Mouse (Mus musculus): ENCODE data around the gene Esr1. TPM values are rescaled to one million over a fixed set of nuclear protein-coding genes. Genes with fewer than 3 reads are reported as not detected.

Gene Esr1
- polyA plus RNA-seq, 1 experiment from 2014 or later, result 0.25 TPM

- Histone ChIP-seq H3K27ac (replicated peaks) (no peak overlapping the region), H3K36me3 (no peaks in the 10 kb centered on the region), H3K27me3 (no peaks in the 10 kb centered on the region), H3K4me1 (no peaks in the 10 kb centered on the region), H3K9ac (replicated peaks) (no peak overlapping the region), H3K4me3 (no peak overlapping the region), H3K4me2 (replicated peaks) (no peak overlapping the region), H3K9me3 (no peaks in the 10 kb centered on the region)
- no peak for ATAC-seq (replicated peaks)
Measured at GRCm38 (mm10) chr10:4623319-4623718, 11.9 kb downstream of the Esr1 start.

DNA sequence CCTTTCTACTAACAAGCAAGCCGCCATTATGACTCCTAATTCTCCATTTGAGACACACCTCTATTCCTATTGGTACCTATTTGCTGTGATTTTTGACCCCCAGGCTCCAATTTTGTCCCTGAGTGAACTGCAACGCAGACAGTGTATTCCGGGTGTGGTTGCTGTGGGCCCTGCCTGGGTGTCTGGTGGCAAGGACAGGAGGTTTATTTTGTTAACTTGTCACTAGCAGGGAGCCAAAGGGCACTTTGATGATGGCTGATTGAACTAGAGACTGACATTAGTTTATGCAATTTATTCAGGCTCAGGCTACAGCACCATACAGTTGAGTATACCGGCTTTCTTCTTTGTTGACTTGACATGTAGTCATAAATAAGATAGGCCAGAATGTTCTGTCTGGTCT is 13.2 kb downstream of the Esr1 start:
- no peaks in the 10 kb centered on the region for H3K4me1 ChIP-seq
- H3K9me3 ChIP-seq, result no peaks in the 10 kb centered on the region
- 90% methylated on average over 4 of the region's 4 CpGs for WGBS
- H3K27me3 ChIP-seq, result no peaks in the 10 kb centered on the region
- no peak overlapping the region for H3K4me2 ChIP-seq (replicated peaks)
- no peak overlapping the region for H3K9ac ChIP-seq (replicated peaks)
- no peak overlapping the region for H3K4me3 ChIP-seq
- H3K36me3 ChIP-seq, result no peaks in the 10 kb centered on the region
- no peak overlapping the region for H3K27ac ChIP-seq (replicated peaks)
- ATAC-seq (replicated peaks), result no peak

- Histone ChIP-seq H3K36me3 (no peaks in the 10 kb centered on the region), H3K9me3 (no peaks in the 10 kb centered on the region), H3K27me3 (no peaks in the 10 kb centered on the region), H3K27ac (replicated peaks) (no peak overlapping the region), H3K4me3 (no peak overlapping the region), H3K9ac (replicated peaks) (no peak overlapping the region), H3K4me1 (no peaks in the 10 kb centered on the region), H3K4me2 (replicated peaks) (no peak overlapping the region)
- ATAC-seq (replicated peaks), result no peak
- WGBS, result 87% methylated on average over 6 of the region's 6 CpGs
Measured at GRCm38 (mm10) chr10:4625300-4625699, 13.9 kb downstream of the Esr1 start.

DNA sequence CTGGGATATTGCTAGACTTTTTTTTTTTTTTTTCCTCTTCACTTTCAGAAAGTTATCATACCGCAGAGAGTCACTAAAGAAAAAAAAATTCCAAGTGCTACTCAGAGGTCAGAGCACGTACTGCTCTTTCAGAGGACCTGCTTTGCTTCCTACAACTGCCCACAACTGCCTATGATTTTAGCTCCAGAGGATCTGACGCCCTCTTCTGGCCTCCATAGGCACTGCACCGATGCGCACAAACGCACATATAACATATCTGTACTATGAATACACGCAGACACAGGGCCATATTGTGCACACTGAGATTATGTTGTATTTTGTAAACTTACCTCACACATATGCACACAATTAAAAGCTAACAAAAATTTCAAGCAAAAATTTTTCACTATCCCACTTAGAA is 15.0 kb downstream of the Esr1 start:
- Histone ChIP-seq H3K4me3 (no peak overlapping the region), H3K9ac (replicated peaks) (no peak overlapping the region), H3K9me3 (no peaks in the 10 kb centered on the region), H3K27ac (replicated peaks) (no peak overlapping the region), H3K36me3 (no peaks in the 10 kb centered on the region), H3K27me3 (no peaks in the 10 kb centered on the region), H3K4me1 (no peaks in the 10 kb centered on the region), H3K4me2 (replicated peaks) (no peak overlapping the region)
- 83% methylated on average over 7 of the region's 7 CpGs for WGBS
- ATAC-seq (replicated peaks), result no peak

DNA sequence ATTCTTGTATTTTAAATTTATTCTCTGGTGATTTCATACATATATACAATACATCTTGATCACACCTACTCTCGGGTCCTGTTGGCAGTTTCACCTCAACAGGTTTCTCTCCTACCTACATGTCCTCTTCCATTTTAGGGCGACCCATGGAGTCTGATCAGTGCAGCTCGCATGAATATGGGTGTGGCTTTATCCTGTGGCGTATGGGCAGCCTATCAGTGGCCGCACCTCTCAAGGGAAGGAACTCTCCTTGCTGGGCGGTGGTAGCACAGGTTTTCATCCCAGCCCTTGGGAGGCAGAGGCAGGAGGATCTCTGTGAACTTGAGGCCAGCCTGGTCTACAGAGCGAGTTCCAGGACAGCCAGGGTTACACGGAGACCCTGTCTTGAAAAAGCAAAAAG is 15.6 kb downstream of the Esr1 start:
- no peak overlapping the region for H3K4me2 ChIP-seq (replicated peaks)
- H3K36me3 ChIP-seq, result no peaks in the 10 kb centered on the region
- H3K9ac ChIP-seq (replicated peaks), result no peak overlapping the region
- no peak overlapping the region for H3K4me3 ChIP-seq
- ATAC-seq (replicated peaks), result no peak
- WGBS, result 91% methylated on average over 8 of the region's 8 CpGs
- no peak overlapping the region for H3K27ac ChIP-seq (replicated peaks)
- H3K27me3 ChIP-seq, result no peaks in the 10 kb centered on the region
- no peaks in the 10 kb centered on the region for H3K9me3 ChIP-seq
- H3K4me1 ChIP-seq, result no peaks in the 10 kb centered on the region

GRCm38 (mm10) chr10:4627415-4627814 is 16.0 kb downstream of the Esr1 start:
- Histone ChIP-seq H3K36me3 (no peaks in the 10 kb centered on the region), H3K4me1 (no peaks in the 10 kb centered on the region), H3K4me2 (replicated peaks) (no peak overlapping the region), H3K4me3 (no peak overlapping the region), H3K9ac (replicated peaks) (no peak overlapping the region), H3K9me3 (no peaks in the 10 kb centered on the region), H3K27ac (replicated peaks) (no peak overlapping the region), H3K27me3 (no peaks in the 10 kb centered on the region)
- 88% methylated on average over 9 of the region's 9 CpGs for WGBS
- no peak for ATAC-seq (replicated peaks)

DNA sequence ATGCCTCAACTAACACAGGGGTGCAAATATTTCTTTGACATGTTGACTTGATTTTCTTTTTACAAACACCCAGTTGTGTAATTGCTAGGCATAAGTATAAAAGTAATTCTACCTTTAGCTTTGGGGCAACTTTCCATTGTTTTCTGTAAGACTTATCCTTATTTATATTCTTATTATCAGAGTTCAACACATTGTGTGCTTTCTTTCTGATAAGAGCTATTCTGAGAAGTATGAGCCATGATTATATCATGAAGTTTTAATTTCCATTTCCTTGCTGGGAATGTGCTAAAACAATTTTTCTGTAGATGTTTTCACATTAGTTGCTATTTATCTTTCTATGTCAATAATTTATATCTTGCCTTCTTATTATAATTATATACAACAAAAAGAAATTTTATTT is 17.9 kb downstream of the Esr1 start:
- no peak for ATAC-seq (replicated peaks)
- no peak overlapping the region for H3K27ac ChIP-seq (replicated peaks)
- no peak overlapping the region for H3K4me2 ChIP-seq (replicated peaks)
- no peak overlapping the region for H3K9ac ChIP-seq (replicated peaks)
- H3K27me3 ChIP-seq, result no peaks in the 10 kb centered on the region
- no peak overlapping the region for H3K4me3 ChIP-seq
- H3K9me3 ChIP-seq, result no peaks in the 10 kb centered on the region
- no peaks in the 10 kb centered on the region for H3K36me3 ChIP-seq
- H3K4me1 ChIP-seq, result no peaks in the 10 kb centered on the region

- Histone ChIP-seq H3K27me3 (no peaks in the 10 kb centered on the region), H3K4me3 (no peak overlapping the region), H3K36me3 (no peaks in the 10 kb centered on the region), H3K9me3 (no peaks in the 10 kb centered on the region), H3K4me2 (replicated peaks) (no peak overlapping the region), H3K27ac (replicated peaks) (no peak overlapping the region), H3K4me1 (no peaks in the 10 kb centered on the region), H3K9ac (replicated peaks) (no peak overlapping the region)
- no peak for ATAC-seq (replicated peaks)
- 84% methylated on average over 11 of the region's 11 CpGs for WGBS
Measured at GRCm38 (mm10) chr10:4632211-4632704, 20.9 kb downstream of the Esr1 start.

DNA sequence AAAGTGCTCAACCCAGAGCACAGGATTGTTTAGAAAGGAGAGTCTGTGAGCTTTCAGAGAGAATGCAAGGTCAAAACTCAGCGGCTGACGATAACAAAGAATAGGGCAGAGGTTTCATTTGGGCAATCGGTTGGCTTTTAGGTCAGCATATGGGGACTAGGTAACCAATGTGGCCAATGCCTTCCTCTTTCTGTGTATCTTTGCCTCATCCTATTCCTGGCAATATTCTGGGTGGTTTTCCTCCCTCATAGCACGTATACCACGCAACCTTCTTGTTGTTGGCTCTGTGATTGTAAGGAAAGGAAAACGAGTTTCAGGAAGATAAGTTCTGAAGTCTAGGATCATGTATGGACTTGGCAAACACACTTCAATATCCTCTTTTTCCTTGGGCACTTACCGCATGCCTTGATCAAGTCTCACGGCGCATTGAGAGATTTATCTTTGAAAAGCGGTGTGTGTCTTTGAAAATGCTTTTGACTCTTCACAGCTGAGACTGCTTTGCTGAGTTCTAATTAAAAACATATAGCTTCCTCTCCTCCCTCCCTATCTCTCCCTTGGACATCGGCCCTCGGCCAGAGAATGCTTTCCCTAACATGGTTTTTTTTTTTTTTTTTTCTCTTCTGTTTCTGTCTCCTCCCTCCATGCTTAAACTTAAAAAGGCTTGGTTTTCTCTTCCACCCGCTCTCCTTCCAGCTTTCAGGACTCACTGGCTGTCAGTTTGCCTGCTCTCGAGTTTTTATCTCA is 22.1 kb downstream of the Esr1 start:
- Histone ChIP-seq H3K4me2 (replicated peaks) (no peak overlapping the region), H3K9ac (replicated peaks) (no peak overlapping the region), H3K27ac (replicated peaks) (no peak overlapping the region), H3K27me3 (no peaks in the 10 kb centered on the region), H3K4me3 (no peak overlapping the region), H3K4me1 (no peaks in the 10 kb centered on the region), H3K9me3 (no peaks in the 10 kb centered on the region), H3K36me3 (no peaks in the 10 kb centered on the region)
- WGBS, result 84% methylated on average over 14 of the region's 14 CpGs
- ATAC-seq (replicated peaks), result no peak

GRCm38 (mm10) chr10:4635740-4636139 is 24.3 kb downstream of the Esr1 start:
- ATAC-seq (replicated peaks), result no peak
- H3K4me1 ChIP-seq, result no peaks in the 10 kb centered on the region
- 85% methylated on average over 6 of the region's 6 CpGs for WGBS
- no peak overlapping the region for H3K4me3 ChIP-seq
- no peaks in the 10 kb centered on the region for H3K9me3 ChIP-seq
- no peak overlapping the region for H3K4me2 ChIP-seq (replicated peaks)
- no peaks in the 10 kb centered on the region for H3K27me3 ChIP-seq
- H3K9ac ChIP-seq (replicated peaks), result no peak overlapping the region
- no peak overlapping the region for H3K27ac ChIP-seq (replicated peaks)
- H3K36me3 ChIP-seq, result no peaks in the 10 kb centered on the region

DNA sequence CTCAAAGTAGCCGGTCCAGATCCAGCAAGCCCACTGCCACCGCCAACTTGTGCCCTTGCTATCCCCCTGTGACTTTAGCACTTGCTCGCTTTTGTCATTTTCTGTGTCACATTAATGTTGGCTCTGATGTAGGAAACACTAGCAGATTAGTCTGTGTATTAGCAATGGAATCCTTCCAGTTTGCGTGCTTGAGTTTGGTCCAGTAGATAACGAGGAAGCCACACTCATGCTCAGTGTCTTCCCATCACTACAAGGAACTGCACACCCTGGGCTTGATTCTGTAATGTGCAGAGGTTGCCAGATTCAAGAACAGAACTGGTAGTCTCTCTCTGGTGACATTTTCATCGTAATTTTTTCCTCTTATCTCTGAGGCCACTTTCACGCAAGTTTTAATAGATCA is 34.7 kb downstream of the Esr1 start:
- WGBS, result 77% methylated on average over 7 of the region's 7 CpGs
- H3K36me3 ChIP-seq, result no peaks in the 10 kb centered on the region
- no peaks in the 10 kb centered on the region for H3K4me1 ChIP-seq
- no peak overlapping the region for H3K9ac ChIP-seq (replicated peaks)
- no peaks in the 10 kb centered on the region for H3K9me3 ChIP-seq
- no peak overlapping the region for H3K4me3 ChIP-seq
- no peak overlapping the region for H3K4me2 ChIP-seq (replicated peaks)
- no peaks in the 10 kb centered on the region for H3K27me3 ChIP-seq
- ATAC-seq (replicated peaks), result no peak
- H3K27ac ChIP-seq (replicated peaks), result no peak overlapping the region

DNA sequence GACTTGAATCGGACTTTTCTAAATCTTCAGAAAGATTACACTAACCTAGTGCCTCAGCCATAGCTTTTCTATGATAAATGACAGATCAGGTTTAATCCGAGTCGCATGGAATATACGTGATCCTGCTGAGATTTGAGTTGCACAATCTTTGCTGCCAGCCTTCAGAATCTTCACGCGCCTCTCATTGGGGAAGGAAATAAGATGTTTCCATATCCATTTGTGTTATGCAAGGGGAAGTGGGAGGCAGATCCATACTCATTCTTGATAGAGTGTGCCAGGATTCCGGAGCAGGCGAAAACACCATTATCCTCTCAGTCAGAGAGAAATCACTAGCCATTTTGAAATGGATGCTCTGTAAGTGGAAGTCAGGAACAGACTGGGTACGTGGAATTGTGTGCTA is 35.5 kb downstream of the Esr1 start:
- Histone ChIP-seq H3K27me3 (no peaks in the 10 kb centered on the region), H3K4me3 (no peak overlapping the region), H3K36me3 (no peaks in the 10 kb centered on the region), H3K9me3 (no peaks in the 10 kb centered on the region), H3K4me1 (no peaks in the 10 kb centered on the region), H3K9ac (replicated peaks) (no peak overlapping the region), H3K27ac (replicated peaks) (no peak overlapping the region), H3K4me2 (replicated peaks) (no peak overlapping the region)
- 83% methylated on average over 9 of the region's 9 CpGs for WGBS
- no peak for ATAC-seq (replicated peaks)

GRCm38 (mm10) chr10:4665380-4665779 is 54.0 kb downstream of the Esr1 start:
- WGBS, result 78% methylated on average over 5 of the region's 5 CpGs
- Histone ChIP-seq H3K27me3 (no peaks in the 10 kb centered on the region), H3K9me3 (no peaks in the 10 kb centered on the region), H3K27ac (replicated peaks) (no peak overlapping the region), H3K36me3 (no peaks in the 10 kb centered on the region), H3K4me2 (replicated peaks) (no peak overlapping the region), H3K4me1 (no peaks in the 10 kb centered on the region), H3K4me3 (no peak overlapping the region), H3K9ac (replicated peaks) (no peak overlapping the region)
- ATAC-seq (replicated peaks), result no peak
